Mouse (Mus musculus) spleen, postnatal 4 days (tissue): ENCODE data around the gene Tor4a.

Source experiments
- DNase-seq, 2 experiments: peaks; one replicate each; pipeline ENCODE4 v3.0.0; 2022; ENCODE audit warnings: low spot score in 2 of 2

Gene Tor4a

GRCm38 (mm10) chr2:25170326-25171100 is 26.2 kb downstream of the Tor4a start:
- peak in 1 of 2 experiments; percentile 60 for DNase-seq

GRCm38 (mm10) chr2:25169778-25170177 is 26.9 kb downstream of the Tor4a start:
- DNase-seq: no peak

- DNase-seq: no peak
Observed at GRCm38 (mm10) chr2:25168665-25168978, 28.1 kb downstream of the Tor4a start.

- DNase-seq: peak; percentile 68 to 80
Observed at GRCm38 (mm10) chr2:25167919-25168664, 28.6 kb downstream of the Tor4a start.

GRCm38 (mm10) chr2:25167481-25167880 is 29.2 kb downstream of the Tor4a start:
- DNase-seq: no peak

GRCm38 (mm10) chr2:25157655-25158054 is 39.0 kb downstream of the Tor4a start:
- peak; percentile 57 to 74 for DNase-seq

- no peak for DNase-seq
Observed at GRCm38 (mm10) chr2:25156990-25157389, 39.7 kb downstream of the Tor4a start.

GRCm38 (mm10) chr2:25156177-25156576 is 40.5 kb downstream of the Tor4a start:
- no peak for DNase-seq

GRCm38 (mm10) chr2:25151280-25151956 is 45.3 kb downstream of the Tor4a start:
- no peak for DNase-seq

- DNase-seq: no peak
Observed at GRCm38 (mm10) chr2:25149643-25150042, 47.0 kb downstream of the Tor4a start.

- DNase-seq: no peak
Observed at GRCm38 (mm10) chr2:25147892-25148291, 48.8 kb downstream of the Tor4a start.

- no peak for DNase-seq
Observed at GRCm38 (mm10) chr2:25147398-25147797, 49.3 kb downstream of the Tor4a start.

GRCm38 (mm10) chr2:25145346-25145745 is 51.3 kb downstream of the Tor4a start:
- DNase-seq: no peak
